Mouse (Mus musculus): ENCODE results near the gene Calcr. TPM values are rescaled to one million over a fixed set of nuclear protein-coding genes. Genes with fewer than 3 reads are reported as not detected.

Gene Calcr
- polyA plus RNA-seq (2014; fragmentation: Nextera tagmentation; extraction: Ambion mirVana): 0.09 and 0.25 TPM in 2 replicates

GRCm38 (mm10) chr6:3764230-3764764, at the start of gene Calcr:
Calcr (minus strand) TSS chr6:3764714.
- Histone ChIP-seq H3K4me1 (replicated peaks; ENCODE audit: control insufficient read depth, insufficient read depth, low read length) (no peaks in the 10 kb centered on the region), H3K27ac (ENCODE audit: low read depth, low read length) (no peak within 1 kb of the TSS), H3K9ac (ENCODE audit: low read depth, low read length) (no peak within 1 kb of the TSS), H3K27me3 (replicated peaks; ENCODE audit: control insufficient read depth, insufficient read depth, low read length) (peaks cover 31% of the 10 kb centered on the region), H3K4me3 (ENCODE audit: low read depth, low read length) (peak within 1 kb of the TSS; percentile 49), H3K4me2 (peak within 1 kb of the TSS; percentile 69), H3K9me3 (ENCODE audit: control insufficient read depth, low read length) (no peaks in the 10 kb centered on the region), H3K36me3 (ENCODE audit: control insufficient read depth, insufficient read depth, low read length) (no peaks in the 10 kb centered on the region)
- no peak for DNase-seq (ENCODE audit: low spot score)
- 7% methylated on average over 12 of the region's 12 CpGs for WGBS
- no peak for ATAC-seq (replicated peaks; ENCODE audit: low FRiP score)

GRCm38 (mm10) chr6:3767485-3767884, 3.0 kb upstream of the Calcr start:
- H3K36me3 ChIP-seq (ENCODE audit: control insufficient read depth, insufficient read depth, low read length): no peaks in the 10 kb centered on the region
- no peak overlapping the region for H3K4me2 ChIP-seq
- no peak overlapping the region for H3K4me3 ChIP-seq (ENCODE audit: low read depth, low read length)
- H3K4me1 ChIP-seq (replicated peaks; ENCODE audit: control insufficient read depth, insufficient read depth, low read length): no peaks in the 10 kb centered on the region
- H3K27ac ChIP-seq (ENCODE audit: low read depth, low read length): no peak overlapping the region
- WGBS: 85% methylated on average over 2 of the region's 2 CpGs
- H3K9me3 ChIP-seq (ENCODE audit: control insufficient read depth, low read length): no peaks in the 10 kb centered on the region
- no peak overlapping the region for H3K9ac ChIP-seq (ENCODE audit: low read depth, low read length)
- DNase-seq (ENCODE audit: low spot score): no peak
- ATAC-seq (replicated peaks; ENCODE audit: low FRiP score): no peak
- peaks cover 31% of the 10 kb centered on the region for H3K27me3 ChIP-seq (replicated peaks; ENCODE audit: control insufficient read depth, insufficient read depth, low read length)

- Histone ChIP-seq H3K4me3 (ENCODE audit: low read depth, low read length) (peak overlapping the region; percentile 49), H3K27ac (ENCODE audit: low read depth, low read length) (no peak overlapping the region), H3K9ac (ENCODE audit: low read depth, low read length) (no peak overlapping the region), H3K4me1 (replicated peaks; ENCODE audit: control insufficient read depth, insufficient read depth, low read length) (no peaks in the 10 kb centered on the region), H3K4me2 (peak overlapping the region; percentile 69), H3K36me3 (ENCODE audit: control insufficient read depth, insufficient read depth, low read length) (no peaks in the 10 kb centered on the region), H3K9me3 (ENCODE audit: control insufficient read depth, low read length) (no peaks in the 10 kb centered on the region), H3K27me3 (replicated peaks; ENCODE audit: control insufficient read depth, insufficient read depth, low read length) (peaks cover 31% of the 10 kb centered on the region)
- DNase-seq (ENCODE audit: low spot score): peak; percentile 39
- under 1% methylated on average over 39 of the region's 39 CpGs for WGBS
- 0 out of 2 replicates have a peak, but pooled peaks have one; percentile 36 for ATAC-seq (replicated peaks; ENCODE audit: low FRiP score)
Measured at GRCm38 (mm10) chr6:3763171-3763967, 1.1 kb downstream of the Calcr start.

GRCm38 (mm10) chr6:3751576-3751975, 12.9 kb downstream of the Calcr start:
- Histone ChIP-seq H3K27ac (ENCODE audit: low read depth, low read length) (no peak overlapping the region), H3K27me3 (replicated peaks; ENCODE audit: control insufficient read depth, insufficient read depth, low read length) (no peaks in the 10 kb centered on the region), H3K4me2 (no peak overlapping the region), H3K4me3 (ENCODE audit: low read depth, low read length) (no peak overlapping the region), H3K9ac (ENCODE audit: low read depth, low read length) (no peak overlapping the region), H3K9me3 (ENCODE audit: control insufficient read depth, low read length) (no peaks in the 10 kb centered on the region), H3K4me1 (replicated peaks; ENCODE audit: control insufficient read depth, insufficient read depth, low read length) (no peaks in the 10 kb centered on the region), H3K36me3 (ENCODE audit: control insufficient read depth, insufficient read depth, low read length) (no peaks in the 10 kb centered on the region)
- 63% methylated on average over 3 of the region's 3 CpGs for WGBS
- ATAC-seq (replicated peaks; ENCODE audit: low FRiP score) (no peak), DNase-seq (ENCODE audit: low spot score) (no peak)

GRCm38 (mm10) chr6:3749624-3750023, 14.9 kb downstream of the Calcr start:
- Histone ChIP-seq H3K4me3 (ENCODE audit: low read depth, low read length) (no peak overlapping the region), H3K9me3 (ENCODE audit: control insufficient read depth, low read length) (no peaks in the 10 kb centered on the region), H3K27me3 (replicated peaks; ENCODE audit: control insufficient read depth, insufficient read depth, low read length) (no peaks in the 10 kb centered on the region), H3K4me2 (no peak overlapping the region), H3K4me1 (replicated peaks; ENCODE audit: control insufficient read depth, insufficient read depth, low read length) (no peaks in the 10 kb centered on the region), H3K27ac (ENCODE audit: low read depth, low read length) (no peak overlapping the region), H3K36me3 (ENCODE audit: control insufficient read depth, insufficient read depth, low read length) (no peaks in the 10 kb centered on the region), H3K9ac (ENCODE audit: low read depth, low read length) (no peak overlapping the region)
- WGBS: 61% methylated on average over 5 of the region's 5 CpGs
- DNase-seq (ENCODE audit: low spot score) (no peak), ATAC-seq (replicated peaks; ENCODE audit: low FRiP score) (no peak)

GRCm38 (mm10) chr6:3745546-3745945, 19.0 kb downstream of the Calcr start:
- H3K4me1 ChIP-seq (replicated peaks; ENCODE audit: control insufficient read depth, insufficient read depth, low read length): no peaks in the 10 kb centered on the region
- no peaks in the 10 kb centered on the region for H3K36me3 ChIP-seq (ENCODE audit: control insufficient read depth, insufficient read depth, low read length)
- H3K4me2 ChIP-seq: no peak overlapping the region
- ATAC-seq (replicated peaks; ENCODE audit: low FRiP score) (no peak), DNase-seq (ENCODE audit: low spot score) (no peak)
- no peak overlapping the region for H3K4me3 ChIP-seq (ENCODE audit: low read depth, low read length)
- H3K27me3 ChIP-seq (replicated peaks; ENCODE audit: control insufficient read depth, insufficient read depth, low read length): no peaks in the 10 kb centered on the region
- WGBS: 35% methylated on average over 2 of the region's 2 CpGs
- no peak overlapping the region for H3K9ac ChIP-seq (ENCODE audit: low read depth, low read length)
- H3K9me3 ChIP-seq (ENCODE audit: control insufficient read depth, low read length): no peaks in the 10 kb centered on the region
- no peak overlapping the region for H3K27ac ChIP-seq (ENCODE audit: low read depth, low read length)

DNA sequence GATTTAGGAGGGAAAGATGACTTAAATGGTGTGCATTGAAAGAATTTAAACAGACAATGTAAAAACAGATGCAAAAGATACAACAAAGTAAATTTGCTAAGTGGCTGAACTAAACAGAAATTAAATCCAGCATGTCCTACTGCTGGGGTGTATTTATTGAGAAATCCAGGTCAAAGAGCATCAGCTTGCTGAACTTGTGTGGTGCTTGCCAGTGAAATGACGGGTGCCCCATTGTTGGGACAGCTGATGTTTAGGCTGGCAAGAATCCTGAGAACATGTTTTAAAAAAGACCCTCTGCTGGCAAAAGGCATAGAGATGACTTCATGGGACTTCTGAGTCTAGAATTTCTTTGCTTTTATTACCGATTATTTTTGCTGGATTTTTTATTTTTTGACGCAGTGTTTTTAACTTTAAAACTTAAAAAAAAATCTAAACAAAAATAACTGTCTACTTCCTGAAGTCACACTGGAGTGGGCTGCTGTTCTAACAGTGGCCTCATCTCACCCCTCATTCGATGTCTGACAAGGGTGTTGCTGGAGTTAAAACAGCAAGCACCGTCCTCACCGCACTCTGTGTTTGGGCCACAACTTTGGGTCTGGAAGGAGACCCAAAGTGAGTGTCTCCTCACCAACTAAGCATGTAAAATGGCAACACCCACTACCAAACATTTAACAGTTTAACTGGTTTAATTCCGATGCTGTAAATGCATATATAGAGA, 22.4 kb downstream of the Calcr start:
- no peak for DNase-seq (ENCODE audit: low spot score)
- H3K9me3 ChIP-seq (ENCODE audit: control insufficient read depth, low read length): no peaks in the 10 kb centered on the region
- H3K9ac ChIP-seq (ENCODE audit: low read depth, low read length): no peak overlapping the region
- H3K36me3 ChIP-seq (ENCODE audit: control insufficient read depth, insufficient read depth, low read length): no peaks in the 10 kb centered on the region
- no peak overlapping the region for H3K4me2 ChIP-seq
- H3K27me3 ChIP-seq (replicated peaks; ENCODE audit: control insufficient read depth, insufficient read depth, low read length): no peaks in the 10 kb centered on the region
- H3K27ac ChIP-seq (ENCODE audit: low read depth, low read length): no peak overlapping the region
- ATAC-seq (replicated peaks; ENCODE audit: low FRiP score): no peak
- WGBS: 75% methylated on average over 7 of the region's 7 CpGs
- H3K4me3 ChIP-seq (ENCODE audit: low read depth, low read length): no peak overlapping the region
- H3K4me1 ChIP-seq (replicated peaks; ENCODE audit: control insufficient read depth, insufficient read depth, low read length): no peaks in the 10 kb centered on the region

DNA sequence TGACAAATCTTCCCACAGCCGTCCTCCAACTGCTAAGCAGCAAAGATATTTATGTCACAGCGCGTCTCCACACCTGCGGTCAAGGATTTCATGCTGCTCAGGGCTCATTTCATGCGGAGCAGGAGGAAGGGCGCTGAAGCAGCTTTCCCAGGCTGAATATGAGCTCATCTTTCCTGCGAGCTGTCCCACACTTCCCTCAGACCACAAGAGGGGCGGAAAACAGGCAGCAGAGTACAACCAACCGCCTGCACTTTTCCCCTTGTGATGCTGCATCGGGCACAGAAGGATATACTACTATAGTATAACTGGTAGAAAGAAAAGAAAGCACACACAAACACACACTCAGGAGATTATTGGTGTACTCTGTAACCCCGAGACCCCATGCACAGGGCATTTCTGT, 23.2 kb downstream of the Calcr start:
- no peaks in the 10 kb centered on the region for H3K36me3 ChIP-seq (ENCODE audit: control insufficient read depth, insufficient read depth, low read length)
- no peak for DNase-seq (ENCODE audit: low spot score)
- no peak overlapping the region; the same call in 1 of the 2 replicates for H3K4me2 ChIP-seq
- no peaks in the 10 kb centered on the region for H3K9me3 ChIP-seq (ENCODE audit: control insufficient read depth, low read length)
- ATAC-seq (replicated peaks; ENCODE audit: low FRiP score): no peak
- H3K4me3 ChIP-seq (ENCODE audit: low read depth, low read length): no peak overlapping the region
- no peak overlapping the region for H3K9ac ChIP-seq (ENCODE audit: low read depth, low read length)
- no peaks in the 10 kb centered on the region for H3K4me1 ChIP-seq (replicated peaks; ENCODE audit: control insufficient read depth, insufficient read depth, low read length)
- no peak overlapping the region for H3K27ac ChIP-seq (ENCODE audit: low read depth, low read length)
- H3K27me3 ChIP-seq (replicated peaks; ENCODE audit: control insufficient read depth, insufficient read depth, low read length): no peaks in the 10 kb centered on the region
- WGBS: 36% methylated on average over 11 of the region's 11 CpGs
